Mouse (Mus musculus): ENCODE data around the gene Prrx1.

- TF ChIP-seq CTCF (IDR thresholded peaks at IDR 0.05; ENCODE audit: low read depth) (no peak), EP300 (IDR thresholded peaks at IDR 0.05; ENCODE audit: low read depth) (no peak)
Measured at GRCm38 (mm10) chr1:163314829-163315301, 1.4 kb upstream of the Prrx1 start.
